Mouse (Mus musculus) liver, embryonic 14.5 days (tissue): ENCODE results near the gene Ilf2.

Source experiments
- CTCF ChIP-seq: IDR thresholded peaks from 2 replicates; pipeline ENCODE4 v1.5.1; 2016; ENCODE audit warnings: antibody characterized with exemption, low read depth, control low read depth
- EP300 ChIP-seq: IDR thresholded peaks from 2 replicates; pipeline ENCODE4 v1.6.1; 2016; ENCODE audit warnings: antibody characterized with exemption, low read depth

DNA sequence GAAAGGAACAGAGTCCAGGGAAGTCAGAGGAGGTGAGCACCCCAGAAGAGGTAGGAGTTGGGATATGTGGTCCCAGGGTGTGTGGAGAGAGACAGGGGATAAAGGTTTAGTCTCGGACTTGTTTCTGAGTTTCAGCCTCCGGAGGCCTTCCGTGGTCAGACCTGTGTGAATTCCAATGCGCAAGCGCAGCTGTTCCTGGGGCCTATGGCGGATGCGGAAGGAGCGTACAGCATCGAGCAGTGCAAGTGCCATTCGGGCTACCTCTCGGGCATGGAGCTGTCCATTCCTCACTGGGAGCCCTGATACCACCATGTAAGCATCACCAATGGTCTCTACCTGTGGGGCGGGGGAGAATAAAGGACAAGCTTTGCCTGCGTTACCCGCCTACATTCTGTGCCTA, 21.0 kb upstream of the Ilf2 start:
- TF ChIP-seq EP300 (no peak), CTCF (no peak)
